Mouse (Mus musculus) myocyte (in vitro differentiated cells): ENCODE measurements at regions not wholly inside any gene's neighbourhood (a gene's known extent, or its start where the extent isn't known, plus 50 kb on each side); places are given as distances from the start of the nearest gene placed in this dataset.

ENCODE experiments used
- H3K27me3 ChIP-seq: one replicate; pipeline ENCODE4 v1.6.1; 2011; ENCODE audit not compliant: control insufficient read depth, insufficient read depth, insufficient read length
- H3K36me3 ChIP-seq: one replicate; pipeline ENCODE4 v1.6.1; 2011; ENCODE audit not compliant: control insufficient read depth, insufficient read depth
- H3K4me2 ChIP-seq: one replicate; pipeline ENCODE4 v1.6.1; 2011; ENCODE audit warnings: low read depth, control low read depth
- H3K4me3 ChIP-seq: one replicate; pipeline ENCODE4 v1.5.1; 2011; ENCODE audit warnings: mild to moderate bottlenecking, control low read depth, moderate library complexity
- H3K79me2 ChIP-seq: one replicate; pipeline ENCODE4 v1.6.1; 2011; ENCODE audit not compliant: control insufficient read depth, insufficient read depth
- H3ac ChIP-seq: one replicate; pipeline ENCODE4 v1.6.1; 2011; ENCODE audit not compliant: control insufficient read depth, insufficient read length
- CEBPB ChIP-seq: IDR thresholded peaks from 2 replicates; pipeline ENCODE4 v1.6.1; 2011; ENCODE audit warnings: mild to moderate bottlenecking, moderate library complexity; ENCODE audit not compliant: poor library complexity, insufficient read depth, severe bottlenecking
- E2F4 ChIP-seq: IDR thresholded peaks from one replicate; pipeline ENCODE4 v1.6.1; 2011; ENCODE audit warnings: mild to moderate bottlenecking, control low read depth, moderate library complexity; ENCODE audit not compliant: insufficient read depth
- MAX ChIP-seq: IDR thresholded peaks from one replicate; pipeline ENCODE4 v1.6.1; 2011; ENCODE audit warnings: low read depth, mild to moderate bottlenecking, control low read depth
- MYOD1 ChIP-seq, 3 experiments: IDR thresholded peaks; one replicate each; pipeline ENCODE4 v1.6.1; 2011; ENCODE audit warnings: control low read depth in 2 of 3, low read depth in 2 of 3, mild to moderate bottlenecking in 2 of 3, moderate library complexity in 1 of 3; ENCODE audit not compliant: insufficient read length in 2 of 3, control insufficient read depth in 1 of 3
- MYOG ChIP-seq, 3 experiments: IDR thresholded peaks; one replicate each; pipeline ENCODE4 v1.6.1; 2011; ENCODE audit warnings: control low read depth in 2 of 3, low read depth in 2 of 3, mild to moderate bottlenecking in 2 of 3; ENCODE audit not compliant: insufficient read length in 2 of 3, control insufficient read depth in 1 of 3, insufficient read depth in 1 of 3
- POLR2A ChIP-seq: IDR thresholded peaks from one replicate; pipeline ENCODE4 v1.6.1; 2011; ENCODE audit warnings: low read depth, mild to moderate bottlenecking, control low read depth, moderate library complexity; ENCODE audit not compliant: insufficient read length
- POLR2AphosphoS2 ChIP-seq: IDR thresholded peaks from one replicate; pipeline ENCODE4 v1.6.1; 2011; ENCODE audit warnings: low read depth, control low read depth; ENCODE audit not compliant: insufficient read length
- REST ChIP-seq: IDR thresholded peaks from one replicate; pipeline ENCODE4 v1.6.1; 2011; ENCODE audit warnings: mild to moderate bottlenecking, control low read depth, moderate library complexity; ENCODE audit not compliant: insufficient read depth, insufficient read length
- SRF ChIP-seq: IDR thresholded peaks from one replicate; pipeline ENCODE4 v1.6.1; 2011; ENCODE audit warnings: low read depth; ENCODE audit not compliant: control insufficient read depth, insufficient read length
- TCF12 ChIP-seq: IDR thresholded peaks from one replicate; pipeline ENCODE4 v1.6.1; 2011; ENCODE audit warnings: mild to moderate bottlenecking, control low read depth; ENCODE audit not compliant: poor library complexity, insufficient read depth, severe bottlenecking
- TCF3 ChIP-seq: IDR thresholded peaks from one replicate; pipeline ENCODE4 v1.6.1; 2011; ENCODE audit warnings: low read depth, control low read depth; ENCODE audit not compliant: insufficient read length
- USF1 ChIP-seq: IDR thresholded peaks from one replicate; pipeline ENCODE4 v1.6.1; 2011; ENCODE audit warnings: low read depth, mild to moderate bottlenecking, control low read depth, moderate library complexity

DNA sequence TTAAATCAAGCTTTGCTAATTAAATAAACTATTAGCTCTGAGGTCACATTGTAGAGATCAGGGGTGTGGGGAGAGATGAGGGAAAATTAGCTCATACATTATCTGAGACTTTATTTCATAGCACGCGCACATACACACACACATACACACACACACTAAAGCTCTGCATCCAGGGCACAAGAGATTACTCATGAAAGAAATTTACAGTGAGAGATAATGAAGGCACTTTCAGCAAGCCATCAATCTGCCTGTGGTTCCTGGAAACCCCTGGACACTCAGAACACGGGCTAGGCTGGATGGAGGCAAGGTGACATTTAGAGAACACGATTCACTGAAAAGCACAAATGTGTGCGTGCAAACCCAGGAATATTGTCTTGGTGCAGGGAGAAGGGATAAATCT, 60.2 kb downstream of the Scg2 start:
- H3K4me3 ChIP-seq, result no peak overlapping the region
- no peak overlapping the region for H3K4me2 ChIP-seq
- no peak for TF ChIP-seq MYOG (IDR thresholded peaks at IDR 0.05; ENCODE audit: control insufficient read depth in 1 of 3, insufficient read depth in 1 of 3, insufficient read length in 2 of 3, low read depth in 2 of 3)
- TF ChIP-seq SRF, result no peak
- no peak for TF ChIP-seq REST
- no peak for TF ChIP-seq POLR2A
- TF ChIP-seq MAX, result no peak
- TF ChIP-seq E2F4, result no peak
- TF ChIP-seq POLR2AphosphoS2, result no peak
- TF ChIP-seq MYOD1 (IDR thresholded peaks at IDR 0.05; ENCODE audit: control insufficient read depth in 1 of 3, insufficient read length in 2 of 3, low read depth in 2 of 3), result no peak
- no peak for TF ChIP-seq TCF12
- no peak for TF ChIP-seq USF1
- TF ChIP-seq CEBPB, result no peak
- TF ChIP-seq TCF3, result no peak
- no peaks in the 10 kb centered on the region for H3K79me2 ChIP-seq
- no peak overlapping the region for H3ac ChIP-seq
- H3K27me3 ChIP-seq, result no peaks in the 10 kb centered on the region
- H3K36me3 ChIP-seq, result no peaks in the 10 kb centered on the region

DNA sequence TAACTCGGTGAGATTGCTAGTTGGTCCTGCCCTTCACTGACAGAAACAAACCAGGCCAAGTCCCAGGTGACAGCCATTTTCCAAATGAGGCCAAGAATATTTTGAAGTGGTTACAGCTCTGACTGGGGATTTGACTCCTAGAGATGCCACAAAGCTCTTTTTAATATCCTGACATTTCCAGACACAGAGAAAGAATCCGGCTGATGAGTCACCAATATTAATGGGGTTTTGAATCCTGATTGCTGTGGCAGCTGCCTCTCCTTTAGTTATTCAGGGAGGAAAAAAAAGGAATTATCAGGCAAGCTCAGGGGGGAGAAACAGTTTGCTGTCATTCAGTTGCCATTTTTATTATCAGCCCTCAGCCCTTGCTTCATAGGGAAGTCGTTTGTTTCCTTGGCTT, 65.1 kb downstream of the Scg2 start:
- Histone ChIP-seq H3K36me3 (no peaks in the 10 kb centered on the region), H3ac (no peak overlapping the region), H3K79me2 (no peaks in the 10 kb centered on the region), H3K4me2 (no peak overlapping the region), H3K27me3 (no peaks in the 10 kb centered on the region), H3K4me3 (no peak overlapping the region)
- no peak for TF ChIP-seq POLR2AphosphoS2
- TF ChIP-seq USF1, result no peak
- TF ChIP-seq TCF12, result no peak
- TF ChIP-seq E2F4, result no peak
- no peak for TF ChIP-seq CEBPB
- no peak for TF ChIP-seq MYOD1 (IDR thresholded peaks at IDR 0.05; ENCODE audit: control insufficient read depth in 1 of 3, insufficient read length in 2 of 3, low read depth in 2 of 3)
- no peak for TF ChIP-seq POLR2A
- no peak for TF ChIP-seq MYOG (IDR thresholded peaks at IDR 0.05; ENCODE audit: control insufficient read depth in 1 of 3, insufficient read depth in 1 of 3, insufficient read length in 2 of 3, low read depth in 2 of 3)
- no peak for TF ChIP-seq TCF3
- TF ChIP-seq REST, result no peak
- TF ChIP-seq MAX, result no peak
- no peak for TF ChIP-seq SRF

DNA sequence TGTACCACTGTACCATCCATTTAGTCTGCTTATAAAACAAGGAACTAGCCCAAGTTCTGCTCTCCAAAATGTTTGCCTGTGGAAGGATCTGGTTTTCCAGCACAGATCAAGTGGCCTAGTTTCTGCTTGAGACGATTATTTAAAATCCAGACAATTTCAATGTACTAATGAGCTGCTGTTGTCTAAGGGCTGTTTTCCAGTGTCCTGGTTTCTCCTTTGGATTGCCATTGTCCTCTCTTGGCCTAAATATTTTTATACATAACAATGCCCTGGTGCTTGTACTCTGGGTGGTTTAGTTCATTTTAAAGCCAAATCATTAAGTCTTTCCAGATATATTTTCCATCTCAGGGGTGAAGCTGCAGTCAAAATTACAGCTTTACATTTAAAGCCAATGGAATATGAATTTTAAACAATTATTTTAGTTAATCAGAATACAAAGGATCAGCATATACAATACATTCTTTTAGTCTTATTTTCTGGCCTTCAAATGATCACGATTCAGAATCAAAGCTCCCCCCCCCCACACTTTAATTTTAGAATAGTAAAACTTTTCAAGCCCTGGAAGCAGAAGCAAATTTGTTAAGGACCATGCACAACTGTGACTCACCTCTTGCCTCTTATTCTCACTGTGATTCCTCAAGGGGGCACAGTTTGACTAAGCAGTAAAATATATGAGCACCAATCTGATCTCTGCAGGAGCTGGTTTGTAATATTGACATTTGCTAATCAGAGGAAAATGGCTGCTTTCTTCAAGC, 82.5 kb downstream of the Scg2 start:
- H3K4me2 ChIP-seq, result no peak overlapping the region
- TF ChIP-seq TCF12 (no peak), MAX (no peak), MYOD1 (IDR thresholded peaks at IDR 0.05; ENCODE audit: control insufficient read depth in 1 of 3, insufficient read length in 2 of 3, low read depth in 2 of 3) (no peak), POLR2AphosphoS2 (no peak), USF1 (no peak), TCF3 (no peak), CEBPB (no peak), REST (no peak), MYOG (IDR thresholded peaks at IDR 0.05; ENCODE audit: control insufficient read depth in 1 of 3, insufficient read depth in 1 of 3, insufficient read length in 2 of 3, low read depth in 2 of 3) (no peak), E2F4 (no peak), SRF (no peak), POLR2A (no peak)
- no peaks in the 10 kb centered on the region for H3K36me3 ChIP-seq
- H3K4me3 ChIP-seq, result no peak overlapping the region
- no peaks in the 10 kb centered on the region for H3K27me3 ChIP-seq
- no peaks in the 10 kb centered on the region for H3K79me2 ChIP-seq
- no peak overlapping the region for H3ac ChIP-seq

DNA sequence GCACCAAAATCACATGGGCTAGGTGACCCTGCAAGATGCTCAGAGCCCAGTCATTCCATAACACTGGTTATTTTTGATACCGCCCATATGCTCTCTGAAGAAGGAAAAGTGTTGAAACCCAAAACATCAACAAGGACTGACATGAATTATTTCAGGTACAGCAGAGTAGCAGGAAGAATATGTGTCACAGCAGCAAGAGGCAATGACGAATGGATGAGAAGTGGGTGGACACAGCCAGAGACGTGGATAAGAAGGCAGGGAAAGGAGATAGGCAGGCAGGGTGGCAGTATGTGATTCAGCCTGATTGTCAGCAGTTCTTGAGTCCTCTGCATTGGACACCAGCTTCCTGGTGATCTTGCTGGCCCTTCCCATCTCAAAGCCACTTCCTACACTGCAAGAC, 93.4 kb downstream of the Scg2 start:
- H3ac ChIP-seq, result no peak overlapping the region
- no peaks in the 10 kb centered on the region for H3K27me3 ChIP-seq
- no peak overlapping the region for H3K4me2 ChIP-seq
- no peaks in the 10 kb centered on the region for H3K36me3 ChIP-seq
- H3K4me3 ChIP-seq, result no peak overlapping the region
- H3K79me2 ChIP-seq, result no peaks in the 10 kb centered on the region
- TF ChIP-seq E2F4, result no peak
- no peak for TF ChIP-seq MYOG (IDR thresholded peaks at IDR 0.05; ENCODE audit: control insufficient read depth in 1 of 3, insufficient read depth in 1 of 3, insufficient read length in 2 of 3, low read depth in 2 of 3)
- no peak for TF ChIP-seq REST
- no peak for TF ChIP-seq MAX
- TF ChIP-seq POLR2A, result no peak
- TF ChIP-seq MYOD1 (IDR thresholded peaks at IDR 0.05; ENCODE audit: control insufficient read depth in 1 of 3, insufficient read length in 2 of 3, low read depth in 2 of 3), result no peak
- no peak for TF ChIP-seq USF1
- TF ChIP-seq TCF3, result no peak
- TF ChIP-seq POLR2AphosphoS2, result no peak
- no peak for TF ChIP-seq TCF12
- no peak for TF ChIP-seq CEBPB
- TF ChIP-seq SRF, result no peak
